In the genomic region with DNA sequence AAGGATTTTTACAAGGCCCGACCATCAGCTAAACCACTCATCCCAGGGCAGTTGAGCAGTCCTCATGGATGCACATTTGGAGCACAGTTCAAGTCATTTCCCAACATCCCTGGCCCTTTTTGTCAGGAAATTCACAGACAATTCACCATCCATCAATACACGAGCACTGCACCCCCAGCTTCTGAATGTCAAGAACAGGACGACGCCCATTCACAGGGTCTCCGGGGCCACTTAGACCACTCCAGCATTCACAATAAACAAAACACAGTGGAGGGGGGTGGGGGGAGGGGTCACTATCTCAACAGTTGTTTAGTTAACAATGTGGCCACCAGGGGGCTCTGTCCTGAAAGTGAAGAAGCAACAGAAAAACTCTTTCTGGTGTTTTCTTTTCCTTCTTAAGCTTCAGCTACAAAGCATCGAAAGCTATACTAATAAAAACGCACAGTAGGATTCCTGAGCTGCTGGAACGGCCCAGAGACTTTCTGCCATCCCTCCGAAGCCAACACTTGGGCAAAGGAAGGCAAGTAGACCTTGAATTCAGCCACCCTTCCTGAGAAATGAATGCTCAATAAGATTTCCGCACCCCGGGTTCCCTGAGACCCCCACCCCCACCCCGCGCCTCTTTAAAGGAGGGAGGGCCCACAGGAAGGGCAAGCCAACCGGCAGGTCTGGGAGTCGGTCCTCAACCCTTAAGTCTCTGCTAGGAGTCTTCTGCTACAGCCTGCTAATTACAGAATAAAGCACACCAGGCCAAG, we compare ENCODE assay signal across 9 mouse cellular contexts. TPM values are rescaled to one million over a fixed set of nuclear protein-coding genes. Genes with fewer than 3 reads are reported as not detected.
DNase-seq lines count a peak whose midpoint lies in the region; ATAC-seq and TF ChIP-seq lines count a peak whose summit lies in the region.
"Had no signal": no experiment of that assay in that cellular context is flagged by ENCODE, and none has a peak within 500 bp of the region (broad histone marks: within the 10 kb centered on the region; RNA-seq: fewer than 3 reads in every experiment).

No protein-coding gene starts in this region.

- H3K36me3 ChIP-seq in ES-E14 (ENCODE audit: control insufficient read depth, insufficient read depth, low read length, poor library complexity, severe bottlenecking): no peaks in the 10 kb centered on the region; the same call in 1 of the 2 replicates
- peaks cover 7% of the 10 kb centered on the region; the same call in 1 of the 2 replicates for H3K36me3 ChIP-seq in forebrain, embryonic 10.5 days (replicated peaks)
- H3K36me3 ChIP-seq in hindbrain, embryonic 11.5 days (ENCODE audit: control insufficient read depth, insufficient read depth, low read length): no peaks in the 10 kb centered on the region

- DNase-seq in ES-E14 (ENCODE audit: low read depth, low spot score): peak; percentile 92
- DNase-seq in brain, embryonic 14.5 days (ENCODE audit: low read depth): peak; percentile 91
- DNase-seq in forebrain, embryonic 10.5 days (ENCODE audit: extremely low spot score, low spot score): peak; percentile 80
- peak; percentile 94 for DNase-seq in hindbrain, embryonic 11.5 days (ENCODE audit: low spot score)
- DNase-seq in layer of hippocampus, postnatal 25 days (ENCODE audit: extremely low spot score in 1 of 2, low spot score in 1 of 2): peak; percentile 55 to 96
- DNase-seq in right cerebral cortex, postnatal 4 days: peak; percentile 97

- H3K9ac ChIP-seq in ES-E14 (ENCODE audit: insufficient read depth, low read depth, low read length, poor library complexity, severe bottlenecking): peak overlapping the region; percentile 78; the same call in 1 of the 2 replicates
- 0 out of 2 replicates have a peak overlapping the region, but pooled peaks have one; percentile 11 for H3K9ac ChIP-seq in hindbrain, embryonic 11.5 days (ENCODE audit: low read depth, low read length)

- TF ChIP-seq CTCF in brain, embryonic 14.5 days (IDR thresholded peaks at IDR 0.05; ENCODE audit: borderline replicate concordance, extremely low read depth, insufficient read depth, insufficient read length): peak; percentile 67; the same call in 1 of the 2 replicates

- peak overlapping the region; percentile 48; the same call in 1 of the 2 replicates for H3K27ac ChIP-seq in ES-E14 (ENCODE audit: insufficient read depth, low read depth, low read length, poor library complexity, severe bottlenecking)
- H3K27ac ChIP-seq in forebrain, embryonic 10.5 days: peak overlapping the region; percentile 92
- H3K27ac ChIP-seq in hindbrain, embryonic 11.5 days (ENCODE audit: low read depth, low read length): no peak overlapping the region

- no peaks in the 10 kb centered on the region for H3K9me3 ChIP-seq in ES-E14 (ENCODE audit: control insufficient read depth, insufficient read depth, low read depth, low read length)
- no peaks in the 10 kb centered on the region for H3K9me3 ChIP-seq in forebrain, embryonic 10.5 days
- no peaks in the 10 kb centered on the region for H3K9me3 ChIP-seq in hindbrain, embryonic 11.5 days (ENCODE audit: control insufficient read depth, low read length)

- peaks cover 24% of the 10 kb centered on the region for H3K27me3 ChIP-seq in forebrain, embryonic 10.5 days (ENCODE audit: poor library complexity, severe bottlenecking)
- no peaks in the 10 kb centered on the region for H3K27me3 ChIP-seq in hindbrain, embryonic 11.5 days (ENCODE audit: control insufficient read depth, insufficient read depth, low read length)

- in situ Hi-C loops in ES-E14 (cut with MboI; ENCODE audit: low sequenced_read_pairs in 2 of 2, unreplicated experiment in 2 of 2): no loop called here

- ATAC-seq in hindbrain, embryonic 11.5 days (ENCODE audit: low FRiP score): no peak
- ATAC-seq in megakaryocyte progenitor cell, adult 5-6 weeks (replicated peaks; ENCODE audit: poor library complexity): peak; percentile 33
- no peak for ATAC-seq in monocyte, adult 5-6 weeks (replicated peaks; ENCODE audit: insufficient number of reproducible peaks, low FRiP score, low TSS enrichment, poor library complexity, severe bottlenecking)

- peaks cover 19 to 53% of the 10 kb centered on the region in 2 experiments for H3K4me1 ChIP-seq in ES-E14 (ENCODE audit: control insufficient read depth in 2 of 2, insufficient read depth in 2 of 2, low read length in 2 of 2, poor library complexity in 1 of 2)
- H3K4me1 ChIP-seq in forebrain, embryonic 10.5 days: peaks cover 78% of the 10 kb centered on the region
- peaks cover 22% of the 10 kb centered on the region for H3K4me1 ChIP-seq in hindbrain, embryonic 11.5 days (replicated peaks; ENCODE audit: control insufficient read depth, insufficient read depth, low read length)

- peak overlapping the region; percentile 92 to 96 for H3K4me3 ChIP-seq in ES-E14 (ENCODE audit: insufficient read depth in 1 of 2, low read depth in 1 of 2, low read length in 2 of 2, poor library complexity in 1 of 2, severe bottlenecking in 1 of 2)
- H3K4me3 ChIP-seq in forebrain, embryonic 10.5 days: peak overlapping the region; percentile 80
- H3K4me3 ChIP-seq in hindbrain, embryonic 11.5 days (ENCODE audit: low read depth, low read length): peak overlapping the region; percentile 77

- peak overlapping the region; percentile 84 for H3K4me2 ChIP-seq in hindbrain, embryonic 11.5 days (replicated peaks; ENCODE audit: low read depth, low read length)

- WGBS in forebrain, embryonic 10.5 days: 7% methylated on average over 15 of the region's 15 CpGs
- WGBS in hindbrain, embryonic 11.5 days: 3% methylated on average over 15 of the region's 15 CpGs

- TF ChIP-seq POLR2A in brain, embryonic 14.5 days (IDR thresholded peaks at IDR 0.05; ENCODE audit: borderline replicate concordance, extremely low read depth, insufficient read depth, insufficient read length, poor library complexity, severe bottlenecking): no peak

TF ChIP-seq in ES-E14, 5 proteins besides CTCF, POLR2A, EP300 and RAD21:
- no peak for TF ChIP-seq HCFC1 (IDR thresholded peaks at IDR 0.05; ENCODE audit: borderline replicate concordance, insufficient read depth, low read length)
- TF ChIP-seq CHD2 (IDR thresholded peaks at IDR 0.05; ENCODE audit: low read depth, low read length): 0 out of 2 replicates have a peak, but pooled peaks have one; percentile 9
TF ChIP-seq in ES-E14: peak in this region for 1.

RNA-seq across cellular contexts. Expression of a gene that starts 2.2 kb away (rescaled TPM):
- total RNA-seq in ES-E14 (2012; rRNA removed): 33.1 and 40.6 TPM in 2 replicates
- 32.3 and 34.0 TPM in 2 replicates for polyA plus RNA-seq in brain, embryonic 14.5 days (2012; rRNA removed)
- 16.5 and 18.5 TPM in 2 replicates for polyA plus RNA-seq in forebrain, embryonic 10.5 days (2016; fragmentation: Nextera tagmentation; extraction: Ambion mirVana)
- polyA plus RNA-seq in hindbrain, embryonic 11.5 days (2014; fragmentation: Nextera tagmentation; extraction: Ambion mirVana): 14.1 and 16.8 TPM in 2 replicates
- 10 to 100 TPM; 56.4 to 66.2 TPM for total RNA-seq in layer of hippocampus, postnatal 25 days (2021)
- 8.6 and 10.5 TPM in 2 replicates for total RNA-seq in megakaryocyte progenitor cell, adult 5-6 weeks (2015)
- 15.1 and 15.3 TPM in 2 replicates for total RNA-seq in megakaryocyte progenitor cell, adult 5-6 weeks (2017)
- 21.2 to 31.3 TPM (median 22.5 TPM) in 3 replicates for total RNA-seq in monocyte, adult 5-6 weeks (2017)

RNA-seq across cellular contexts. Expression of a gene that starts 40.9 kb away (rescaled TPM):
- total RNA-seq in ES-E14 (2012; rRNA removed): 4.0 and 8.8 TPM in 2 replicates
- polyA plus RNA-seq in brain, embryonic 14.5 days (2012; rRNA removed): 9.3 and 11.6 TPM in 2 replicates
- 33.8 and 36.5 TPM in 2 replicates for polyA plus RNA-seq in forebrain, embryonic 10.5 days (2016; fragmentation: Nextera tagmentation; extraction: Ambion mirVana)
- polyA plus RNA-seq in hindbrain, embryonic 11.5 days (2014; fragmentation: Nextera tagmentation; extraction: Ambion mirVana): 35.7 and 42.9 TPM in 2 replicates
- 10 to 100 TPM; 25.2 to 26.3 TPM for total RNA-seq in layer of hippocampus, postnatal 25 days (2021)
- total RNA-seq in megakaryocyte progenitor cell, adult 5-6 weeks (2015): 8.0 and 13.3 TPM in 2 replicates
- total RNA-seq in megakaryocyte progenitor cell, adult 5-6 weeks (2017): 2.7 and 10.3 TPM in 2 replicates
- 3.3 to 8.5 TPM (median 4.2 TPM) in 3 replicates for total RNA-seq in monocyte, adult 5-6 weeks (2017)

RNA-seq across cellular contexts. Expression of a gene that starts 41.0 kb away (rescaled TPM):
- 2.9 and 4.0 TPM in 2 replicates for total RNA-seq in ES-E14 (2012; rRNA removed)
- polyA plus RNA-seq in brain, embryonic 14.5 days (2012; rRNA removed): 4.9 and 5.0 TPM in 2 replicates
- 12.0 and 14.2 TPM in 2 replicates for polyA plus RNA-seq in forebrain, embryonic 10.5 days (2016; fragmentation: Nextera tagmentation; extraction: Ambion mirVana)
- 10.8 and 11.3 TPM in 2 replicates for polyA plus RNA-seq in hindbrain, embryonic 11.5 days (2014; fragmentation: Nextera tagmentation; extraction: Ambion mirVana)
- 1 to 10 TPM; 4.8 to 5.4 TPM for total RNA-seq in layer of hippocampus, postnatal 25 days (2021)
- total RNA-seq in megakaryocyte progenitor cell, adult 5-6 weeks (2015): 8.0 and 10.6 TPM in 2 replicates
- 8.3 and 8.8 TPM in 2 replicates for total RNA-seq in megakaryocyte progenitor cell, adult 5-6 weeks (2017)
- 15.3 to 22.6 TPM (median 18.9 TPM) in 3 replicates for total RNA-seq in monocyte, adult 5-6 weeks (2017)

RNA-seq across cellular contexts. Expression of a gene that starts 55.0 kb away (rescaled TPM):
- total RNA-seq in ES-E14 (2012; rRNA removed): not detected in 2 replicates
- not detected in 2 replicates for polyA plus RNA-seq in brain, embryonic 14.5 days (2012; rRNA removed)
- not detected in 2 replicates for polyA plus RNA-seq in forebrain, embryonic 10.5 days (2016; fragmentation: Nextera tagmentation; extraction: Ambion mirVana)
- polyA plus RNA-seq in hindbrain, embryonic 11.5 days (2014; fragmentation: Nextera tagmentation; extraction: Ambion mirVana): not detected in 2 replicates
- not detected for total RNA-seq in layer of hippocampus, postnatal 25 days (2021)
- total RNA-seq in megakaryocyte progenitor cell, adult 5-6 weeks (2015): not detected in 2 replicates
- total RNA-seq in megakaryocyte progenitor cell, adult 5-6 weeks (2017): not detected in 2 replicates
- not detected in 3 replicates for total RNA-seq in monocyte, adult 5-6 weeks (2017)
- total RNA-seq: left cerebral cortex, postnatal 10 days had no signal

RNA-seq across cellular contexts. Expression of a gene that starts 55.1 kb away (rescaled TPM):
- total RNA-seq in ES-E14 (2012; rRNA removed): 31.8 and 34.2 TPM in 2 replicates
- polyA plus RNA-seq in brain, embryonic 14.5 days (2012; rRNA removed): 21.9 and 24.1 TPM in 2 replicates
- polyA plus RNA-seq in forebrain, embryonic 10.5 days (2016; fragmentation: Nextera tagmentation; extraction: Ambion mirVana): 47.9 and 52.4 TPM in 2 replicates
- 47.2 and 56.2 TPM in 2 replicates for polyA plus RNA-seq in hindbrain, embryonic 11.5 days (2014; fragmentation: Nextera tagmentation; extraction: Ambion mirVana)
- total RNA-seq in layer of hippocampus, postnatal 25 days (2021): 10 to 100 TPM; 13.6 to 15.7 TPM
- total RNA-seq in megakaryocyte progenitor cell, adult 5-6 weeks (2015): 19.6 and 19.7 TPM in 2 replicates
- total RNA-seq in megakaryocyte progenitor cell, adult 5-6 weeks (2017): 17.5 and 18.0 TPM in 2 replicates
- 18.9 to 33.7 TPM (median 25.4 TPM) in 3 replicates for total RNA-seq in monocyte, adult 5-6 weeks (2017)
